8 mouse cellular contexts compared by ENCODE assay signal in genomic region chr5:109555676-109556571, GRCm38 (mm10). TPM values are rescaled to one million over a fixed set of nuclear protein-coding genes. Genes with fewer than 3 reads are reported as not detected.
DNase-seq lines count a peak whose midpoint lies in the region; ATAC-seq and TF ChIP-seq lines count a peak whose summit lies in the region.

No protein-coding gene starts in this region.

- DNase-seq in gastrocnemius, adult 18-20 months (ENCODE audit: low spot score), result peak; percentile 4
- DNase-seq in gastrocnemius, adult 8-10 months (ENCODE audit: low spot score in 2 of 2), result no peak
- DNase-seq in MEL (ENCODE audit: low read depth, low spot score), result peak; percentile 21
- peak; percentile 20 for DNase-seq in hindbrain, embryonic 11.5 days (ENCODE audit: low spot score)
- peak; percentile 49 to 52 for DNase-seq in left cerebral cortex, adult 9 months (ENCODE audit: low spot score in 2 of 2)
- peak; percentile 22 for DNase-seq in urinary bladder, postnatal 14 days (ENCODE audit: low spot score)

- WGBS in embryonic facial prominence, embryonic 15.5 days, result 74% methylated on average over 54 of the region's 54 CpGs
- 73% methylated on average over 54 of the region's 54 CpGs for WGBS in hindbrain, embryonic 11.5 days
- WGBS in midbrain, embryonic 15.5 days, result 81% methylated on average over 54 of the region's 54 CpGs

- H3K4me2 ChIP-seq in embryonic facial prominence, embryonic 15.5 days (replicated peaks), result peak overlapping the region; percentile 56
- no peak overlapping the region for H3K4me2 ChIP-seq in hindbrain, embryonic 11.5 days (replicated peaks; ENCODE audit: low read depth, low read length)
- H3K4me2 ChIP-seq in midbrain, embryonic 15.5 days, result peak overlapping the region; percentile 54

- peak overlapping the region; percentile 94 for H3K27ac ChIP-seq in MEL (ENCODE audit: control insufficient read depth, low read depth, low read length)
- peak overlapping the region; percentile 97 for H3K27ac ChIP-seq in embryonic facial prominence, embryonic 15.5 days (replicated peaks)
- H3K27ac ChIP-seq in hindbrain, embryonic 11.5 days (ENCODE audit: low read depth, low read length), result no peak overlapping the region
- peak overlapping the region; percentile 99 for H3K27ac ChIP-seq in midbrain, embryonic 15.5 days

- H3K79me2 ChIP-seq in MEL (ENCODE audit: control insufficient read depth, insufficient read depth, low read length, poor library complexity), result peaks cover 2% of the 10 kb centered on the region; the same call in 1 of the 2 replicates

- H3K36me3 ChIP-seq in MEL (ENCODE audit: control insufficient read depth in 1 of 2, insufficient read depth in 2 of 2, low read length in 2 of 2), result no peaks in the 10 kb centered on the region
- peaks cover 30% of the 10 kb centered on the region for H3K36me3 ChIP-seq in embryonic facial prominence, embryonic 15.5 days
- peaks cover 4% of the 10 kb centered on the region; the same call in 1 of the 2 replicates for H3K36me3 ChIP-seq in hindbrain, embryonic 11.5 days (ENCODE audit: control insufficient read depth, insufficient read depth, low read length)
- peaks cover 12% of the 10 kb centered on the region for H3K36me3 ChIP-seq in midbrain, embryonic 15.5 days (replicated peaks)

- H3K4me3 ChIP-seq in MEL (ENCODE audit: control insufficient read depth in 1 of 2, insufficient read depth in 1 of 2, low read depth in 2 of 2, low read length in 2 of 2), result peak overlapping the region in 1 of 2 experiments; percentile 61; a peak in 2 of 4 replicates
- peak overlapping the region; percentile 79 for H3K4me3 ChIP-seq in embryonic facial prominence, embryonic 15.5 days (replicated peaks)
- H3K4me3 ChIP-seq in hindbrain, embryonic 11.5 days (ENCODE audit: low read depth, low read length), result peak overlapping the region; percentile 57
- H3K4me3 ChIP-seq in midbrain, embryonic 15.5 days, result peak overlapping the region; percentile 81

- ATAC-seq in embryonic facial prominence, embryonic 15.5 days (ENCODE audit: insufficient number of reproducible peaks, low FRiP score, low TSS enrichment, low read depth), result no peak
- no peak for ATAC-seq in hindbrain, embryonic 11.5 days (ENCODE audit: low FRiP score)
- ATAC-seq in midbrain, embryonic 15.5 days (replicated peaks), result peak; percentile 16

- H3K9ac ChIP-seq in MEL (ENCODE audit: control insufficient read depth, low read depth, low read length, poor library complexity, severe bottlenecking), result no peak overlapping the region
- no peak overlapping the region for H3K9ac ChIP-seq in embryonic facial prominence, embryonic 15.5 days
- H3K9ac ChIP-seq in hindbrain, embryonic 11.5 days (ENCODE audit: low read depth, low read length), result no peak overlapping the region
- H3K9ac ChIP-seq in midbrain, embryonic 15.5 days, result no peak overlapping the region

- no peaks in the 10 kb centered on the region for H3K4me1 ChIP-seq in MEL (ENCODE audit: control insufficient read depth in 1 of 2, insufficient read depth in 2 of 2, low read length in 2 of 2)
- H3K4me1 ChIP-seq in embryonic facial prominence, embryonic 15.5 days, result no peaks in the 10 kb centered on the region
- no peaks in the 10 kb centered on the region for H3K4me1 ChIP-seq in hindbrain, embryonic 11.5 days (replicated peaks; ENCODE audit: control insufficient read depth, insufficient read depth, low read length)
- H3K4me1 ChIP-seq in midbrain, embryonic 15.5 days, result no peaks in the 10 kb centered on the region

- no peaks in the 10 kb centered on the region for H3K9me3 ChIP-seq in MEL (replicated peaks; ENCODE audit: insufficient read depth, low read length)
- peaks cover 45% of the 10 kb centered on the region for H3K9me3 ChIP-seq in embryonic facial prominence, embryonic 15.5 days (replicated peaks)
- peaks cover 11% of the 10 kb centered on the region for H3K9me3 ChIP-seq in hindbrain, embryonic 11.5 days (ENCODE audit: control insufficient read depth, low read length)
- peaks cover 22% of the 10 kb centered on the region for H3K9me3 ChIP-seq in midbrain, embryonic 15.5 days

- H3K27me3 ChIP-seq in MEL (ENCODE audit: control insufficient read depth in 1 of 2, insufficient read depth in 2 of 2, low read length in 2 of 2), result no peaks in the 10 kb centered on the region
- H3K27me3 ChIP-seq in embryonic facial prominence, embryonic 15.5 days, result no peaks in the 10 kb centered on the region
- no peaks in the 10 kb centered on the region for H3K27me3 ChIP-seq in hindbrain, embryonic 11.5 days (ENCODE audit: control insufficient read depth, insufficient read depth, low read length)
- H3K27me3 ChIP-seq in midbrain, embryonic 15.5 days (replicated peaks), result no peaks in the 10 kb centered on the region

- no peak for TF ChIP-seq RAD21 in MEL (IDR thresholded peaks at IDR 0.05; ENCODE audit: low read depth, low read length)

- no peak for TF ChIP-seq POLR2A in MEL (IDR thresholded peaks at IDR 0.05; ENCODE audit: control insufficient read depth in 1 of 2, insufficient read depth in 1 of 2, low read depth in 1 of 2, low read length in 2 of 2, poor library complexity in 1 of 2)

- no peak for TF ChIP-seq CTCF in MEL (IDR thresholded peaks at IDR 0.05 in 2 of 3, conservative IDR thresholded peaks at IDR 0.05 in 1 of 3; ENCODE audit: control insufficient read depth in 1 of 3, insufficient read depth in 1 of 3, low read depth in 2 of 3, low read length in 3 of 3, poor library complexity in 1 of 3, severe bottlenecking in 1 of 3)

- TF ChIP-seq EP300 in MEL (IDR thresholded peaks at IDR 0.05; ENCODE audit: low read depth in 1 of 2, low read length in 2 of 2), result no peak

TF ChIP-seq in MEL, 35 proteins besides CTCF, POLR2A, EP300 and RAD21:
- TF ChIP-seq SMC3 (IDR thresholded peaks at IDR 0.05; ENCODE audit: low read depth, low read length) (no peak), CHD1 (IDR thresholded peaks at IDR 0.05; ENCODE audit: low read depth, low read length) (no peak), TCF12 (IDR thresholded peaks at IDR 0.05; ENCODE audit: low read depth, low read length) (no peak), SIN3A (IDR thresholded peaks at IDR 0.05; ENCODE audit: low read length) (no peak), MAZ (IDR thresholded peaks at IDR 0.05; ENCODE audit: low read depth, low read length) (no peak), MAX (IDR thresholded peaks at IDR 0.05; ENCODE audit: low read length) (no peak), ELF1 (IDR thresholded peaks at IDR 0.05; ENCODE audit: low read depth, low read length) (no peak), MXI1 (IDR thresholded peaks at IDR 0.05; ENCODE audit: low read depth, low read length) (no peak), UBTF (IDR thresholded peaks at IDR 0.05; ENCODE audit: borderline replicate concordance, insufficient read depth, low read depth, low read length) (no peak), MYB (IDR thresholded peaks at IDR 0.05; ENCODE audit: low read depth, low read length) (no peak), MYC (IDR thresholded peaks at IDR 0.05; ENCODE audit: low read depth, low read length) (no peak), POLR2AphosphoS5 (IDR thresholded peaks at IDR 0.05; ENCODE audit: borderline replicate concordance, low read depth, low read length) (no peak), HCFC1 (IDR thresholded peaks at IDR 0.05; ENCODE audit: low read depth, low read length) (no peak), NELFE (IDR thresholded peaks at IDR 0.05; ENCODE audit: low read depth, low read length) (no peak; the same call in 1 of the 2 replicates), ETS1 (IDR thresholded peaks at IDR 0.05; ENCODE audit: low read depth, low read length) (no peak), CHD2 (IDR thresholded peaks at IDR 0.05; ENCODE audit: low read length) (no peak)

RNA-seq across cellular contexts. Expression of gene Crlf2, which starts 2.9 kb away (rescaled TPM):
- total RNA-seq in gastrocnemius, adult 18-20 months (2021), result 1 to 10 TPM; 1.8 to 2.7 TPM
- 1 to 10 TPM; 1.9 to 2.6 (median 2.3) TPM for total RNA-seq in gastrocnemius, adult 8-10 months (2022)
- 9.4 and 11.1 TPM in 2 replicates for total RNA-seq in MEL (2012; rRNA removed)
- 10 to 100 TPM in 1 of 2 experiments, not detected in 1; 14.1 TPM for polyA plus RNA-seq in MEL (2012; ENCODE audit: insufficient read depth in 1 of 2, insufficient read length in 2 of 2, low read depth in 1 of 2, low replicate concordance in 2 of 2, missing spikeins in 1 of 2)
- 12.6 and 13.6 TPM in 2 replicates for polyA plus RNA-seq in embryonic facial prominence, embryonic 15.5 days (2015; fragmentation: Nextera tagmentation; extraction: Ambion mirVana)
- 4.4 and 4.8 TPM in 2 replicates for polyA plus RNA-seq in hindbrain, embryonic 11.5 days (2014; fragmentation: Nextera tagmentation; extraction: Ambion mirVana)
- 16.2 and 16.6 TPM in 2 replicates for polyA plus RNA-seq in midbrain, embryonic 15.5 days (2015; fragmentation: Nextera tagmentation; extraction: Ambion mirVana)

Comparison
In these comparisons a context has a peak if more than half of its experiments do, and no peak if none do; other contexts are left out.
1. DNase-seq: peak in gastrocnemius, adult 18-20 months (single experiment), MEL (single experiment), hindbrain, embryonic 11.5 days (single experiment), left cerebral cortex, adult 9 months (2 of 2) and urinary bladder, postnatal 14 days (single experiment); none in gastrocnemius, adult 8-10 months (0 of 2).